In the genomic region with DNA sequence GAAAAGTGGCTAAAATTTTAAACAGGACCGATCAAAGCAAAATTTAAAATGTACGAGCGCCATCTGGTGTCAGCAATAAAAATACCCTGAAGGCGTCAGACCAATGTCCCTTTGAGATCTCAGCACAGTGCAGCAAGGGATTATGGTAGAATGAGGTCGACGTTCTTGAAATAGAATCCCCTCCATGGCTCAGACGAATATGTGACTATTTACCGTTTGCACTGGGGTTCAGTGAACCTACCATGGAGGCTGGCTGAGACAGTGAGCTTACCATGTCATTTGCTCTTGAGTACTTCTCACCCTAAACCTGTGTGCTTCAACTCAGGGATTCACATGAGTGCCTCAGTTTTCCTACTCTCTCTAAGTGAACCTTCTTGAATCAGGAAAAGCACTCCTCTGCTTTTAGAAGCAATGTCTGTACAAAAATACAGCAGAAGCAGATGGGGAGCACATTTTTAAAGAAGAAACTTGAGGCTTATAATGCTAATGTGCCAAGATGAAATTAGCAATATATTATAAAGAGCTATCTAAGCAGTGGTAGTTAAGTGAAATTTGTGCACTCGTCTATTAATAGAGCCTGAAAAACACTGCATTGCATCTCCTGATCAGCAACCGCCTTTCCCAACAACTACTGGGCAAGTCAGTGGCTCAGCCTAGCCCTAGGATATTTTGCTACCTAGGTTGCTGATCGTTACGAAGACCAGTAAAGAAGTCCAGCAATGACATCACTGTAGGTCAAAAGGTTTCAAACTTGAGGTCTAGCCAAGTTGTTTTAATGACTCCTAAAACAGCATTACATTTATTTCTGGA, we compare ENCODE assay signal across 7 mouse cellular contexts.
DNase-seq lines count a peak whose midpoint lies in the region; ATAC-seq and TF ChIP-seq lines count a peak whose summit lies in the region.

No protein-coding gene starts in this region.

- H3K4me1 ChIP-seq in MEL (ENCODE audit: control insufficient read depth in 1 of 2, insufficient read depth in 2 of 2, low read length in 2 of 2) = no peaks in the 10 kb centered on the region
- 0 out of 2 replicates have a peak, but pooled peaks cover 3% of the 10 kb centered on the region for H3K4me1 ChIP-seq in embryonic facial prominence, embryonic 13.5 days
- no peaks in the 10 kb centered on the region for H3K4me1 ChIP-seq in stomach, embryonic 14.5 days (ENCODE audit: control insufficient read depth, insufficient read depth, low read length)

- no peaks in the 10 kb centered on the region for H3K36me3 ChIP-seq in MEL (ENCODE audit: control insufficient read depth in 1 of 2, insufficient read depth in 2 of 2, low read length in 2 of 2)
- no peaks in the 10 kb centered on the region for H3K36me3 ChIP-seq in embryonic facial prominence, embryonic 13.5 days
- no peaks in the 10 kb centered on the region for H3K36me3 ChIP-seq in stomach, embryonic 14.5 days (ENCODE audit: control insufficient read depth, insufficient read depth, low read length)

- no peaks in the 10 kb centered on the region for H3K9me3 ChIP-seq in MEL (replicated peaks; ENCODE audit: insufficient read depth, low read length)
- no peaks in the 10 kb centered on the region for H3K9me3 ChIP-seq in embryonic facial prominence, embryonic 13.5 days
- H3K9me3 ChIP-seq in stomach, embryonic 14.5 days (ENCODE audit: control insufficient read depth, low read depth, low read length) = no peaks in the 10 kb centered on the region

- 15% methylated on average over 12 of the region's 12 CpGs for WGBS in embryonic facial prominence, embryonic 13.5 days
- WGBS in stomach, embryonic 14.5 days = 26% methylated on average over 12 of the region's 12 CpGs

- no peaks in the 10 kb centered on the region for H3K79me2 ChIP-seq in MEL (ENCODE audit: control insufficient read depth, insufficient read depth, low read length, poor library complexity)

- H3K27me3 ChIP-seq in MEL (ENCODE audit: control insufficient read depth in 1 of 2, insufficient read depth in 2 of 2, low read length in 2 of 2) = no peaks in the 10 kb centered on the region
- no peaks in the 10 kb centered on the region for H3K27me3 ChIP-seq in embryonic facial prominence, embryonic 13.5 days
- no peaks in the 10 kb centered on the region for H3K27me3 ChIP-seq in stomach, embryonic 14.5 days (ENCODE audit: control insufficient read depth, insufficient read depth, low read length)

- no peak overlapping the region for H3K9ac ChIP-seq in MEL (ENCODE audit: control insufficient read depth, low read depth, low read length, poor library complexity, severe bottlenecking)
- H3K9ac ChIP-seq in embryonic facial prominence, embryonic 13.5 days = no peak overlapping the region
- no peak overlapping the region for H3K9ac ChIP-seq in stomach, embryonic 14.5 days (replicated peaks; ENCODE audit: low read depth, low read length)

- no peak for TF ChIP-seq EP300 in MEL (IDR thresholded peaks at IDR 0.05; ENCODE audit: low read depth in 1 of 2, low read length in 2 of 2)

- no peak for TF ChIP-seq POLR2A in MEL (IDR thresholded peaks at IDR 0.05; ENCODE audit: control insufficient read depth in 1 of 2, insufficient read depth in 1 of 2, low read depth in 1 of 2, low read length in 2 of 2, poor library complexity in 1 of 2)

- no peak overlapping the region for H3K4me3 ChIP-seq in MEL (ENCODE audit: control insufficient read depth in 1 of 2, insufficient read depth in 1 of 2, low read depth in 2 of 2, low read length in 2 of 2)
- H3K4me3 ChIP-seq in embryonic facial prominence, embryonic 13.5 days = no peak overlapping the region
- H3K4me3 ChIP-seq in stomach, embryonic 14.5 days (ENCODE audit: low read depth, low read length) = no peak overlapping the region

- no peak for ATAC-seq in embryonic facial prominence, embryonic 13.5 days (ENCODE audit: insufficient number of reproducible peaks, insufficient read depth, low FRiP score, low TSS enrichment, low read depth)
- peak; percentile 58; the same call in 1 of the 2 replicates for ATAC-seq in stomach, embryonic 14.5 days (ENCODE audit: insufficient number of reproducible peaks, insufficient read depth, low FRiP score, low read depth)

- H3K27ac ChIP-seq in MEL (ENCODE audit: control insufficient read depth, low read depth, low read length) = no peak overlapping the region
- H3K27ac ChIP-seq in embryonic facial prominence, embryonic 13.5 days = no peak overlapping the region
- no peak overlapping the region for H3K27ac ChIP-seq in stomach, embryonic 14.5 days (ENCODE audit: low read length)

- peak; percentile 50 for TF ChIP-seq RAD21 in MEL (IDR thresholded peaks at IDR 0.05; ENCODE audit: low read depth, low read length)

- peak overlapping the region; percentile 39 for H3K4me2 ChIP-seq in embryonic facial prominence, embryonic 13.5 days
- H3K4me2 ChIP-seq in stomach, embryonic 14.5 days (replicated peaks; ENCODE audit: low read depth, low read length) = no peak overlapping the region

- DNase-seq in MEL (ENCODE audit: low read depth, low spot score) = peak; percentile 21
- DNase-seq in adrenal gland, postnatal 36 days = peak; percentile 10 to 36
- DNase-seq in heart, postnatal 4 days = peak; percentile 61
- peak; percentile 54 to 66 for DNase-seq in layer of hippocampus, adult 8-10 months (ENCODE audit: low spot score in 2 of 2)
- peak; percentile 1 for DNase-seq in lung, postnatal 36 days

- TF ChIP-seq CTCF in MEL (IDR thresholded peaks at IDR 0.05 in 2 of 3, conservative IDR thresholded peaks at IDR 0.05 in 1 of 3; ENCODE audit: control insufficient read depth in 1 of 3, insufficient read depth in 1 of 3, low read depth in 2 of 3, low read length in 3 of 3, poor library complexity in 1 of 3, severe bottlenecking in 1 of 3) = peak; percentile 22 to 44 (median 25); a peak in 4 of 6 replicates

TF ChIP-seq in MEL, 35 proteins besides CTCF, POLR2A, EP300 and RAD21:
- TF ChIP-seq POLR2AphosphoS2 (IDR thresholded peaks at IDR 0.05; ENCODE audit: low read length) (no peak), MXI1 (IDR thresholded peaks at IDR 0.05; ENCODE audit: low read depth, low read length) (no peak), SMC3 (IDR thresholded peaks at IDR 0.05; ENCODE audit: low read depth, low read length) (peak; percentile 50), ZC3H11A (IDR thresholded peaks at IDR 0.05; ENCODE audit: low read depth, low read length) (peak; percentile 22; the same call in 1 of the 2 replicates), MAFK (IDR thresholded peaks at IDR 0.05; ENCODE audit: borderline replicate concordance, low read depth, low read length) (no peak), TBP (IDR thresholded peaks at IDR 0.05; ENCODE audit: low read depth, low read length) (no peak), MAZ (IDR thresholded peaks at IDR 0.05; ENCODE audit: low read depth, low read length) (no peak), ZKSCAN1 (IDR thresholded peaks at IDR 0.05; ENCODE audit: low read depth, low read length) (no peak)
TF ChIP-seq in MEL: peak in this region for 2.

Comparison
In these comparisons a context has a peak if more than half of its experiments do, and no peak if none do; other contexts are left out.
1. DNase-seq: peak in every context shown above with its lines; median percentile 61 in heart, postnatal 4 days; 60 in layer of hippocampus, adult 8-10 months; 23 in adrenal gland, postnatal 36 days; 21 in MEL; 1 in lung, postnatal 36 days.